Comparison of ENCODE assay signal across 16 mouse cellular contexts in genomic region chr19:32601033-32601770, GRCm38 (mm10). TPM values are rescaled to one million over a fixed set of nuclear protein-coding genes. Genes with fewer than 3 reads are reported as not detected.
A peak's percentile ranks its signal among the peaks of the same experiment; 100 is the strongest.
DNase-seq lines count a peak whose midpoint lies in the region; ATAC-seq and TF ChIP-seq lines count a peak whose summit lies in the region.
"Had no signal": no experiment of that assay in that cellular context is flagged by ENCODE, and none has a peak within 500 bp of the region (broad histone marks: within the 10 kb centered on the region; RNA-seq: fewer than 3 reads in every experiment).

No protein-coding gene starts in this region.

- no peaks in the 10 kb centered on the region for H3K9me3 ChIP-seq in limb, embryonic 13.5 days
- H3K9me3 ChIP-seq: heart, embryonic 15.5 days; liver, embryonic 13.5 days had no signal

- peaks cover 3% of the 10 kb centered on the region; the same call in 1 of the 2 replicates for H3K79me2 ChIP-seq in liver, adult 2 months (ENCODE audit: control insufficient read depth, insufficient read depth, low read length)

- TF ChIP-seq POLR2A in liver, adult 2 months (IDR thresholded peaks at IDR 0.05; ENCODE audit: extremely low read depth, insufficient read depth, low read length), result no peak
- TF ChIP-seq POLR2A in lung, adult 2 months (IDR thresholded peaks at IDR 0.05; ENCODE audit: borderline replicate concordance, extremely low read depth, low read depth, low read length), result no peak

- no peak for ATAC-seq in limb, embryonic 13.5 days (ENCODE audit: low FRiP score, low read depth)
- ATAC-seq: forebrain, postnatal 0 days; hindbrain, postnatal 0 days; lung, postnatal 0 days had no signal

- TF ChIP-seq CTCF in liver, adult 2 months (IDR thresholded peaks at IDR 0.05; ENCODE audit: low read depth, low read length), result no peak
- TF ChIP-seq CTCF in lung, adult 2 months (IDR thresholded peaks at IDR 0.05; ENCODE audit: insufficient read depth, low read length), result no peak

- peaks cover 22% of the 10 kb centered on the region for H3K4me1 ChIP-seq in liver, adult 2 months (ENCODE audit: control insufficient read depth, insufficient read depth, low read length)
- peaks cover 58% of the 10 kb centered on the region for H3K4me1 ChIP-seq in limb, embryonic 13.5 days
- H3K4me1 ChIP-seq in lung, adult 2 months (ENCODE audit: control insufficient read depth, insufficient read depth, low read length), result no peaks in the 10 kb centered on the region

- H3K4me2 ChIP-seq in limb, embryonic 13.5 days (replicated peaks), result peak overlapping the region; percentile 72
- H3K4me2 ChIP-seq: heart, embryonic 15.5 days; liver, embryonic 13.5 days had no signal

- H3K4me3 ChIP-seq in liver, adult 2 months (ENCODE audit: insufficient read depth, low read depth, low read length), result no peak overlapping the region
- H3K4me3 ChIP-seq in limb, embryonic 13.5 days, result no peak overlapping the region
- H3K4me3 ChIP-seq in lung, adult 2 months (replicated peaks; ENCODE audit: extremely low read depth, low read depth, low read length), result no peak overlapping the region
- H3K4me3 ChIP-seq: heart, embryonic 15.5 days; liver, embryonic 13.5 days had no signal

- peak; percentile 16 to 43 for DNase-seq in adrenal gland, postnatal 36 days
- DNase-seq in adrenal gland, postnatal 10 days, result no peak
- peak; percentile 34 for DNase-seq in liver, adult 2 months (ENCODE audit: extremely low read depth, low read depth, low spot score)
- no peak for DNase-seq in liver
- DNase-seq in lung, adult 2 months, result no peak
- no peak for DNase-seq in retina, embryonic 14.5 days (ENCODE audit: low spot score)
- DNase-seq: cerebellum, postnatal 36 days; forebrain, postnatal 0 days; layer of hippocampus, adult 9-11 months; liver, embryonic 13.5 days; midbrain, embryonic 14.5 days; thymus, postnatal 14 days had no signal

- no peak overlapping the region for H3K27ac ChIP-seq in liver, adult 2 months (replicated peaks; ENCODE audit: insufficient read depth, low read depth, low read length)
- H3K27ac ChIP-seq in limb, embryonic 13.5 days, result peak overlapping the region; percentile 81
- H3K27ac ChIP-seq: heart, embryonic 15.5 days; hindbrain, postnatal 0 days; liver, embryonic 13.5 days had no signal

- no peak overlapping the region for H3K9ac ChIP-seq in liver, adult 2 months (ENCODE audit: low read depth, low read length)
- H3K9ac ChIP-seq in limb, embryonic 13.5 days, result peak overlapping the region; percentile 39; the same call in 1 of the 2 replicates
- H3K9ac ChIP-seq: forebrain, postnatal 0 days; heart, embryonic 15.5 days; liver, embryonic 13.5 days had no signal

- H3K27me3 ChIP-seq in liver, adult 2 months (ENCODE audit: control insufficient read depth, insufficient read depth, low read length), result no peaks in the 10 kb centered on the region
- peaks cover 8% of the 10 kb centered on the region; the same call in 1 of the 2 replicates for H3K27me3 ChIP-seq in limb, embryonic 13.5 days

- 58% methylated on average over 6 of the region's 6 CpGs for WGBS in liver, adult 2 months
- WGBS in limb, embryonic 13.5 days, result 62% methylated on average over 6 of the region's 6 CpGs
- WGBS in lung, adult 2 months, result 78% methylated on average over 6 of the region's 6 CpGs

- H3K36me3 ChIP-seq in liver, adult 2 months (ENCODE audit: control insufficient read depth, insufficient read depth, low read length), result no peaks in the 10 kb centered on the region
- no peaks in the 10 kb centered on the region for H3K36me3 ChIP-seq in limb, embryonic 13.5 days
- H3K36me3 ChIP-seq: heart, embryonic 15.5 days; liver, embryonic 13.5 days had no signal

RNA-seq across cellular contexts. Expression of gene Papss2, which starts 5.6 kb away (rescaled TPM):
- 10 to 100 TPM; 12.6 to 13.2 TPM for total RNA-seq in adrenal gland, postnatal 36 days (2021)
- total RNA-seq in adrenal gland, postnatal 10 days (2021), result 10 to 100 TPM; 24.5 to 34.6 TPM
- 211 and 223 TPM in 2 replicates for total RNA-seq in liver, adult 2 months (2014; rRNA removed)
- 75.1 and 86.7 TPM in 2 replicates for polyA plus RNA-seq in liver, adult 2 months (2012; rRNA removed)
- 48.0 and 49.1 TPM in 2 replicates for polyA plus RNA-seq in limb, embryonic 13.5 days (2015; fragmentation: Nextera tagmentation; extraction: Ambion mirVana)
- polyA plus RNA-seq in lung, adult 2 months (2012; rRNA removed), result 6.6 and 7.9 TPM in 2 replicates

Comparison
In these comparisons a context has a peak if more than half of its experiments do, and no peak if none do; other contexts are left out.
1. DNase-seq: peak in adrenal gland, postnatal 36 days (2 of 2) and liver, adult 2 months (single experiment); none in adrenal gland, postnatal 10 days (single experiment), liver (single experiment), lung, adult 2 months (single experiment) and retina, embryonic 14.5 days (single experiment).